Mouse (Mus musculus) megakaryocyte, embryonic 14.5 days (primary cell): ENCODE results near the gene Dpysl5. TPM values are rescaled to one million over a fixed set of nuclear protein-coding genes. Genes with fewer than 3 reads are reported as not detected.
A peak's percentile ranks its signal among the peaks of the same experiment; 100 is the strongest.

Source experiments
- H3K27me3 ChIP-seq: replicated peaks from 2 replicates; pipeline ENCODE3; 2012; ENCODE audit warnings: inconsistent platforms
- H3K36me3 ChIP-seq: replicated peaks from 2 replicates; pipeline ENCODE3; 2012; ENCODE audit warnings: low read length, inconsistent platforms, mixed read lengths
- H3K4me1 ChIP-seq: 2 replicates; pipeline ENCODE4 v1.6.1; 2012; ENCODE audit warnings: inconsistent platforms
- H3K4me3 ChIP-seq: replicated peaks from 2 replicates; pipeline ENCODE3; 2012; ENCODE audit warnings: moderate library complexity, mild to moderate bottlenecking, inconsistent platforms
- H3K9me3 ChIP-seq: 2 replicates; pipeline ENCODE4 v1.6.1; 2012; ENCODE audit warnings: inconsistent platforms
- FLI1 ChIP-seq: IDR thresholded peaks from 2 replicates; pipeline ENCODE4 v1.6.1; 2012; ENCODE audit warnings: low read length, inconsistent platforms, mixed read lengths
- GATA1 ChIP-seq: IDR thresholded peaks from 3 replicates; pipeline ENCODE4 v1.6.1; 2012; ENCODE audit warnings: mixed read lengths, low read length, inconsistent platforms, borderline replicate concordance
- polyA plus RNA-seq: library from polyadenylated mRNA; stranded (reverse); fragments of >175 nt; gene quantifications from 2 replicates; pipeline ENCODE4 v1.2.3, GENCODE M21; 2012; ENCODE audit warnings: low replicate concordance; ENCODE audit not compliant: insufficient read depth

The Dpysl5 gene
- polyA plus RNA-seq, 1 experiment, result 0.12 TPM

DNA sequence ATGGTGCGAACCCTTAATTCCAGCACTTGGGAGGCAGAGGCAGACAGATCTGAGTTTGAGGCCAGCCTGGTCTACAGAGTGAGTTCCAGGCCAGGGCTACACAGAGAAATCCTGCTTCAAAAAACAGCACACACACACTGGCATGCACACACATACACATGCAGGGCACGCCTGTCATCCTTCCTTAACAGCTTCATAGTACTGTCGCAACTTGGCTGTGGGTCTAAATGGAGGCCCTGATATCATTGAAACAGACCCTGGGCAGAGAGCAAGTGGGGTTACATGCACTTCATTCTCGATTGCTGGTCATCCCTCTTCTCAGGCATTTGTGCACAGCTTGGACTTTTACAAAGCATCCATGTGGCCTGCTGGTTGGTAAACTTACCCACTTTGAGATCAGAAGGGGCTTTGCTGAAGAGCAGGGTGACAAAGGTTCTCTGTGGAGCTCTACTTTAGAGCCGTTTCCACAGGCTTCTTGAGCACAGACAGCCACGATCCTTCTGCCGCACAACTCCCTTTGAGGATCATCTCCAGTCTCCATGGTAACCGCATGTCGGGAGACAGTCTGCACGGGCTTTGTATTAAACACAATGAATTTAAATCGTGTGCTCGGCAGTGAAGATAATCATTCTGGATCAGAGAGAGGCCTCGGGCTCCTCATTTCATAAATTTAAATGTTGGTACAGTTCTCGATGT, 51.6 kb downstream of the Dpysl5 start:
- Histone ChIP-seq H3K4me1 (no peaks in the 10 kb centered on the region), H3K9me3 (peaks cover 14% of the 10 kb centered on the region), H3K4me3 (no peak overlapping the region), H3K27me3 (peaks cover 36% of the 10 kb centered on the region), H3K36me3 (no peaks in the 10 kb centered on the region)
- TF ChIP-seq GATA1 (no peak), FLI1 (no peak)

DNA sequence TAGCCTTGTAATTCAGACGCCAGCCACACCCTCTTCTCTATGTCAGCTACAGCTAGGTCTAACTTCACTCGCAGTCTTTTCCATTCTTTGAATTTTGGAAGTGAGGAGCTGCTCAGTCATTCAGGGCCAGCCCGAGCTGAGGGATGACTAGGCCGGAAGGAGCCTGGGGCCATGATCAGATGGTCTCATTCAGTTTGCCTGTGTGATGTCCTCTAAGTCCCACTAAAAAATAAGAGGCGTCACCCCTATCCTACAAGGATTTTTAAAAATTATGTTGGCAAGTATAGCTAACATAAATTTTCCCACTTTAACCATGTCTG, 52.1 kb downstream of the Dpysl5 start:
- TF ChIP-seq GATA1 (no peak), FLI1 (no peak)
- Histone ChIP-seq H3K36me3 (no peaks in the 10 kb centered on the region), H3K4me3 (no peak overlapping the region), H3K27me3 (peaks cover 42% of the 10 kb centered on the region), H3K4me1 (no peaks in the 10 kb centered on the region), H3K9me3 (peaks cover 14% of the 10 kb centered on the region)

DNA sequence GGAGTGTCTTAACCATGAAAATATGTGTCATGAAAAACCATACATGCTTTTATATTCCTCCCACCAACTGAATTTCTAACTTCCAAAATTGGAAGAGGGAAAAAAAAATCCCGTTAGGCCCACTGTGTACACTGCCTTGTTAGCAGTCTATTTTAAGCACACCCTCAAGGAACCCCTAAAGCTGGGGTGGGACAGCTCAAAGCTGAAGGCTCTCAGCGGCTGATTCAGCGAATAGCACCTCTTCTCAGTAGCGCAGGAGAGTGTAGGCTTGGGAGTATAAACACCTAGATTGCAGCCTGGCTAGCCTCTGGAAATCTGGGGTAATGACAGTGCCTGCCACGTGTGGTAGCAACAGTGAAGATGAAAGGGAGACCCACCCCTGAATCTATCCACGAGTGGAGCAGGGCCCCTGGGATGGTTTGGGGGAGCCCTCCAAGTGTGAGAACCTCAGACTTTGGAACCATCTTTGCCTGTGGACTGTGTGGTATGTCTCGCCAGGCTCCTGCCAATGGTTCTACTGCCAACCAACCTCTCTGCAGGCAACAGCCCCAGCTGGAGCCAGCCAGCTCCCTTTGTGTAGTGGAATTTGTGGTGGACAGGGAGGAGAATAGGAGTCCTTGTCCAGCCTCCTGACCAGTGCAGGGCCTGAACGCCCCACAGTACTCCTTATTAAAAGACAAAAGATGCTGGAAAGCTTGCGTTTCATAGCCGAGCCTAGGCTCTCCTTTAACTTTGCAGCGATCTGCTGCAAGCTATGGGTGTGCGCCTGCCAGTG, 54.4 kb downstream of the Dpysl5 start:
- no peak overlapping the region for H3K4me3 ChIP-seq
- TF ChIP-seq GATA1 (no peak), FLI1 (no peak)
- H3K4me1 ChIP-seq, result no peaks in the 10 kb centered on the region
- no peaks in the 10 kb centered on the region for H3K36me3 ChIP-seq
- H3K27me3 ChIP-seq, result peaks cover 63% of the 10 kb centered on the region
- peaks cover 14% of the 10 kb centered on the region for H3K9me3 ChIP-seq

DNA sequence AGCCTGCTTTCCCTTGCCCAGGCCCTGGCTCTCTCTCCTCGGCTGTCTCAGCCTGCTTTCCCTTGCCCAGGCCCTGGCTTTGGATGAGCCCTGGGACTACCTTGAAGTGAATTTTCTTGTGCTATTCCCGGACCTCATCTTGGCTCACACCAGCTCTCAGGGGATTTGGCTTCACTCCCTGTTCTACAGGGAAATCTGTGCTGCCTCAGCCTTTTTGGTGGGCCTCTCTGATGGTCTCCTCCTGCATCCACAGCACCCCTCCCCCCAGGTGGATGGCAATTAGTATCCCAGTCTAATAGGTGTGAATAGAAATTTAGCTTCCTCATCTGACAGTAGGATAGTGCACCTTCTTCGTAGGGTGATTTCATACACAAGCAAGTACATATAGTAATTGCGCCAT, 56.7 kb downstream of the Dpysl5 start:
- no peaks in the 10 kb centered on the region for H3K36me3 ChIP-seq

GRCm38 (mm10) chr5:30768598-30768997, 57.2 kb downstream of the Dpysl5 start:
- Histone ChIP-seq H3K9me3 (peaks cover 14% of the 10 kb centered on the region), H3K27me3 (peaks cover 72% of the 10 kb centered on the region), H3K4me3 (no peak overlapping the region), H3K36me3 (no peaks in the 10 kb centered on the region), H3K4me1 (no peaks in the 10 kb centered on the region)
- no peak for TF ChIP-seq GATA1

More for the DNA sequence above, 56.7 kb downstream of the Dpysl5 start:
- no peak for TF ChIP-seq GATA1
- TF ChIP-seq FLI1, result no peak
- Histone ChIP-seq H3K9me3 (peaks cover 14% of the 10 kb centered on the region), H3K4me3 (no peak overlapping the region), H3K4me1 (no peaks in the 10 kb centered on the region), H3K27me3 (peaks cover 71% of the 10 kb centered on the region)

GRCm38 (mm10) chr5:30769075-30769474, 57.7 kb downstream of the Dpysl5 start:
- TF ChIP-seq GATA1, result no peak
- no peak for TF ChIP-seq FLI1

DNA sequence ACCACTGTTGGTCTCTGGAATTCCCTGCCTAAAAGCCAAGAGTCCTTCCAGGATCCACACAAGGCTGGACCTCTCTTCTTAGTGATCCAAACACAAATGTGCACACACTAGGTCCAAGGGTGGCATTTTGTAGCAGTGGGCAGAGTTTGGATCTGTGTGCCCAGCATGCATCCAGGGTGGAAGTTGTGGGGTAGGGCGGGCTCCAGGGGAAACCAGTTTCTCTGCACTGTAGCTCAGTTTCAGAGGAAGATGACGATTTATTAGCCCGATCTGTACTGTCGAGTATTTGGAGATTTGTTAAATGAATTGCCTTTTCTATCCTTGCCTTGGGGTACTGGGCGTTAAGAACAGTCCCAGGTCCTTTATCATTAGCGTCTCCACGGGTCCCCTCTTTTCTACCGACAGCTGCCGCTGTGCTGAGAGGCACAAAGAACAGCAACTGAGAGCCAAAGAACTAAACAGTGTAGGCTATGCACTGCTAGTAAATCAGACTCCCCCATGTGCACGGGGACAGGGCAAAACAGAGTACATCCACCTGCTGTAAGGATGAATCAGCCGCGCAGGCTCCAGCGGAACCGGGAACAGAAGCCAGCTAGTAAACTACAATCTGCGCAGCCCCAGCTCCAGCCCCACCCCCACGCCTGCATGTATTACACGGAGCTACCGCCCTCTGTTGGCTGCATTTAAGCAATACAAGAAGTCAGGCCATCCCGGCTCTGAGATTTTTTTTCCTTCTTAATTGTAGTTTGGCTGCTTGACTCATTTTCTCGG, 63.4 kb downstream of the Dpysl5 start:
- no peak for TF ChIP-seq FLI1
- no peak for TF ChIP-seq GATA1
- H3K9me3 ChIP-seq, result no peaks in the 10 kb centered on the region
- no peaks in the 10 kb centered on the region for H3K36me3 ChIP-seq
- H3K27me3 ChIP-seq, result peaks cover 70% of the 10 kb centered on the region
- H3K4me3 ChIP-seq, result peak overlapping the region; percentile 78
- peaks cover 5% of the 10 kb centered on the region for H3K4me1 ChIP-seq

More at GRCm38 (mm10) chr5:30769075-30769474, 57.7 kb downstream of the Dpysl5 start:
- H3K4me1 ChIP-seq, result no peaks in the 10 kb centered on the region
- peaks cover 11% of the 10 kb centered on the region for H3K9me3 ChIP-seq
- H3K27me3 ChIP-seq, result peaks cover 72% of the 10 kb centered on the region
- H3K36me3 ChIP-seq, result no peaks in the 10 kb centered on the region
- no peak overlapping the region for H3K4me3 ChIP-seq

DNA sequence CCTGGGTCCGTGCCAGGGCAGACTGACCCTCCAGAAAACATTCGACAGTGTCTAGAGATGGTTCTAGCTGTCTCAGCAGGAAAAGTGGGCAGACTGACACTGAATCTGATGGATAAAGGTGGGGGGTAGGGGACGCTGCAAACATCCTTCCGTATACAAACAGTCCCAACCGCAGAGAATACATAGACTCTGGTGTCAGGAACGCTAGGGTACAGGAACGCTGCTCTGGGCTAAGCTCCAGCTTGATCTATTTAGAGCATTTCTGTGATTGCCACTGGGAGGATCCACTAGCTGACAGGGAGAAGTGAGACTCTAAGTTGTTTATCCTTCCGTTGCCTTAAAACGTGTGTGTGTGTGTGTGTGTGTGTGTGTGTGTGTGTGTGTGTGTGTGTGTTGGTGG, 69.3 kb downstream of the Dpysl5 start:
- Histone ChIP-seq H3K9me3 (no peaks in the 10 kb centered on the region), H3K4me1 (no peaks in the 10 kb centered on the region), H3K36me3 (no peaks in the 10 kb centered on the region), H3K4me3 (no peak overlapping the region), H3K27me3 (peaks cover 81% of the 10 kb centered on the region)
- TF ChIP-seq GATA1 (no peak), FLI1 (no peak)

DNA sequence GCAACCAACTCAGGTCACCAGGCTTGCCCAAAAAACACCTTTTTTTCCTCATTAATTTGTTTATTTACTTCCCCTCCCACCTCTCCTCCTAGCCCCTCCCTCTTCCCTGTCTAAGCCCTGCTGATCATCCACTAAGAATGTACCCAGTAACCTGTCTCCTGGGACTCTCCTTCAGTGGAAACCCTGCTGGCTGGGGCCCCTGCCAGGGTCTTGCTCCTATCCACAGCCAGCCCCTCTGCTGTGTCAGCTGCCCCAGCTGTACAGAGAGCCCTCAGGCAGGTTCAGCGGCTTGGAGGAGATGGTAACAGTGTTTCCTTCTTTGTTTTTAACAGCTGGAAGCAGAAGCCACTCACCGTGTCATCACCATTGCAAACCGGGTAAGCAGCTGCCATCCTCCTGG, 69.8 kb downstream of the Dpysl5 start:
- no peaks in the 10 kb centered on the region for H3K9me3 ChIP-seq
- no peaks in the 10 kb centered on the region for H3K36me3 ChIP-seq
- no peaks in the 10 kb centered on the region for H3K4me1 ChIP-seq
- no peak for TF ChIP-seq GATA1
- no peak for TF ChIP-seq FLI1
- H3K27me3 ChIP-seq, result peaks cover 79% of the 10 kb centered on the region
- no peak overlapping the region for H3K4me3 ChIP-seq

DNA sequence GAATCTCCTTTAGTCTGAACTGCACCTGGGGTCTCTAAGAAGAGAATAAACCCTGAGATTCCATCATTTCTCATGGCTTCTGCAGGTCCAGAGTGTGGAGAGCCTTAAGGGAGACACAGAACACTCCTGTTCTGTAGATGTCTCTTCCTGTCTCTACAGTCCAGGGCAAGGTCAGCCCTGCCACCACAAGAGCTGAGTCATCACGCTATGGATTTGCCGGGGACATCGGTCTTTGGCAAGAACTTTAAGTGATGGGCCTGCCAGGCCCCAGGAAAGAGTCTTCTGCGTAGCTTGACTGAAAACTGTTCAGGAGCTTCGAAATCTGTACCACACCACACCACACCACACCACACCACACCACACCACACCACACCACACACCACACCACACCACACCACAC, 76.0 kb downstream of the Dpysl5 start:
- TF ChIP-seq GATA1 (no peak), FLI1 (no peak)
- Histone ChIP-seq H3K4me1 (peaks cover 9% of the 10 kb centered on the region), H3K27me3 (peaks cover 73% of the 10 kb centered on the region)

More for the DNA sequence above, 76.0 kb downstream of the Dpysl5 start:
- Histone ChIP-seq H3K36me3 (no peaks in the 10 kb centered on the region), H3K9me3 (no peaks in the 10 kb centered on the region), H3K4me3 (no peak overlapping the region)
